Mouse (Mus musculus) CH12.LX (cell line): ENCODE measurements around the gene Pkd1l3. TPM values are rescaled to one million over a fixed set of nuclear protein-coding genes. Genes with fewer than 3 reads are reported as not detected.

Experiments used
- DNase-seq: peaks from one replicate; pipeline ENCODE4 v3.0.0-alpha.2; 2013; ENCODE audit errors: extremely low read depth
- H3K27ac ChIP-seq: 2 replicates; pipeline ENCODE4 v1.5.1; 2012; ENCODE audit warnings: low read depth, mild to moderate bottlenecking, control low read depth, moderate library complexity; ENCODE audit not compliant: insufficient read depth
- H3K27me3 ChIP-seq: replicated peaks from 2 replicates; pipeline ENCODE3; 2012; ENCODE audit warnings: inconsistent platforms
- H3K36me3 ChIP-seq, 2 experiments: replicated peaks in 1 of 2; 2 replicates each; pipeline versions ENCODE3 to v1.6.1; 2012; ENCODE audit warnings: inconsistent platforms in 1 of 2, low read length in 1 of 2, mild to moderate bottlenecking in 1 of 2, mixed read lengths in 1 of 2, moderate library complexity in 1 of 2; ENCODE audit not compliant: control insufficient read depth in 1 of 2, insufficient read depth in 1 of 2
- H3K4me1 ChIP-seq, 2 experiments: 2 replicates each; pipeline ENCODE4 v1.6.1; 2012; ENCODE audit warnings: inconsistent platforms in 1 of 2, moderate library complexity in 1 of 2; ENCODE audit not compliant: insufficient read depth in 2 of 2, control insufficient read depth in 1 of 2
- H3K4me2 ChIP-seq: 2 replicates; pipeline ENCODE4 v1.6.1; 2012; ENCODE audit warnings: low read depth, mild to moderate bottlenecking, control low read depth; ENCODE audit not compliant: poor library complexity, insufficient read depth, severe bottlenecking
- H3K4me3 ChIP-seq, 3 experiments: fragments of 150-350 bp in 1 of 3; sonication (generic) in 1 of 3; replicated peaks in 1 of 3; 2 replicates each; pipeline versions ENCODE3 to v1.5.1; 2011 to 2012; ENCODE audit warnings: low read depth in 2 of 3, low read length in 2 of 3, mild to moderate bottlenecking in 2 of 3, moderate library complexity in 2 of 3, control low read depth in 1 of 3, improper control_type of control experiment in 1 of 3, inconsistent platforms in 1 of 3, mixed read lengths in 1 of 3; ENCODE audit not compliant: poor library complexity in 1 of 3
- H3K79me2 ChIP-seq: replicated peaks from 2 replicates; pipeline ENCODE4 v1.6.1; 2012; ENCODE audit warnings: mild to moderate bottlenecking, moderate library complexity; ENCODE audit not compliant: control insufficient read depth, poor library complexity, insufficient read depth, severe bottlenecking; ENCODE audit errors: extremely low read depth
- H3K9ac ChIP-seq: 2 replicates; pipeline ENCODE4 v1.6.1; 2012; ENCODE audit warnings: low read depth, mild to moderate bottlenecking, control low read depth, moderate library complexity; ENCODE audit not compliant: insufficient read depth
- H3K9me3 ChIP-seq: replicated peaks from 2 replicates; pipeline ENCODE3; 2012; ENCODE audit warnings: low read length, inconsistent platforms, mixed read lengths
- CHD1 ChIP-seq: IDR thresholded peaks from 2 replicates; pipeline ENCODE4 v1.6.1; 2012; ENCODE audit warnings: low read depth, low read length, improper control_type of control experiment, inconsistent platforms
- E2F4 ChIP-seq: IDR thresholded peaks from 2 replicates; pipeline ENCODE4 v1.6.1; 2011; ENCODE audit warnings: low read depth, low read length, improper control_type of control experiment; ENCODE audit not compliant: insufficient replicate concordance
- ELF1 ChIP-seq: IDR thresholded peaks from 2 replicates; pipeline ENCODE4 v1.6.1; 2014; ENCODE audit warnings: low read depth, mild to moderate bottlenecking, inconsistent platforms, low read length, improper control_type of control experiment
- EP300 ChIP-seq: IDR thresholded peaks from 2 replicates; pipeline ENCODE4 v1.6.1; 2011; ENCODE audit warnings: low read length, improper control_type of control experiment
- GABPA ChIP-seq: IDR thresholded peaks from 2 replicates; pipeline ENCODE4 v1.6.1; 2012; ENCODE audit warnings: low read depth, low read length, improper control_type of control experiment, inconsistent platforms; ENCODE audit not compliant: insufficient replicate concordance
- IRF4 ChIP-seq: IDR thresholded peaks from 2 replicates; pipeline ENCODE4 v1.6.1; 2014; ENCODE audit warnings: low read depth, mild to moderate bottlenecking, inconsistent platforms, low read length, improper control_type of control experiment
- JUN ChIP-seq: IDR thresholded peaks from 2 replicates; pipeline ENCODE4 v1.6.1; 2011; ENCODE audit warnings: low read depth, mild to moderate bottlenecking, low read length, improper control_type of control experiment, moderate library complexity; ENCODE audit not compliant: insufficient read depth
- KAT2A ChIP-seq: IDR thresholded peaks from 2 replicates; pipeline ENCODE4 v1.6.1; 2012; ENCODE audit warnings: low read length, improper control_type of control experiment, inconsistent platforms; ENCODE audit not compliant: insufficient replicate concordance
- MAFK ChIP-seq: IDR thresholded peaks from 2 replicates; pipeline ENCODE4 v1.6.1; 2011; ENCODE audit warnings: low read length, improper control_type of control experiment; ENCODE audit not compliant: insufficient replicate concordance
- MAX ChIP-seq: IDR thresholded peaks from 2 replicates; pipeline ENCODE4 v1.6.1; 2011; ENCODE audit warnings: low read length, improper control_type of control experiment
- MAZ ChIP-seq: IDR thresholded peaks from 2 replicates; pipeline ENCODE4 v1.6.1; 2012; ENCODE audit warnings: low read depth, mild to moderate bottlenecking, inconsistent platforms, low read length, improper control_type of control experiment, moderate library complexity
- MEF2A ChIP-seq: IDR thresholded peaks from 2 replicates; pipeline ENCODE4 v1.6.1; 2014; ENCODE audit warnings: low read depth, mild to moderate bottlenecking, inconsistent platforms, low read length, improper control_type of control experiment, borderline replicate concordance
- MYC ChIP-seq: IDR thresholded peaks from 2 replicates; pipeline ENCODE4 v1.6.1; 2011; ENCODE audit warnings: low read depth, mild to moderate bottlenecking, improper control_type of control experiment, low read length
- NELFE ChIP-seq: IDR thresholded peaks from 2 replicates; pipeline ENCODE4 v1.6.1; 2011; ENCODE audit warnings: low read depth, low read length, improper control_type of control experiment
- POLR2A ChIP-seq: IDR thresholded peaks from 2 replicates; pipeline ENCODE4 v1.6.1; 2011; ENCODE audit warnings: low read depth, mild to moderate bottlenecking, improper control_type of control experiment, low read length
- POLR2AphosphoS2 ChIP-seq: IDR thresholded peaks from 2 replicates; pipeline ENCODE4 v1.6.1; 2011; ENCODE audit warnings: low read depth, low read length, improper control_type of control experiment
- RAD21 ChIP-seq: IDR thresholded peaks from 2 replicates; pipeline ENCODE4 v1.6.1; 2011; ENCODE audit warnings: low read depth, mild to moderate bottlenecking, low read length, improper control_type of control experiment, moderate library complexity
- TBP ChIP-seq: conservative IDR thresholded peaks from 2 replicates; pipeline ENCODE4 v1.6.1; 2011; ENCODE audit warnings: low read depth, low read length, improper control_type of control experiment
- TCF12 ChIP-seq: IDR thresholded peaks from 2 replicates; pipeline ENCODE4 v1.6.1; 2014; ENCODE audit warnings: low read depth, mild to moderate bottlenecking, inconsistent platforms, low read length, improper control_type of control experiment
- UBTF ChIP-seq: IDR thresholded peaks from 2 replicates; pipeline ENCODE4 v1.6.1; 2012; ENCODE audit warnings: low read depth, mild to moderate bottlenecking, inconsistent platforms, low read length, improper control_type of control experiment, moderate library complexity
- dilution Hi-C: fragments of 300-500 bp; cut with MboI; formaldehyde crosslinking; loops from 2 replicates; pipeline ENCODE4 v1.14.3; 2020; ENCODE audit warnings: low sequenced_read_pairs; ENCODE audit not compliant: extremely low pct_unique_long_range_greater_than_20kb, extremely low pct_ligation_motif_present
- in situ Hi-C: fragments of 300-500 bp; cut with MboI; formaldehyde crosslinking; loops from 3 replicates; pipeline ENCODE4 v1.14.3; 2019; ENCODE audit warnings: low sequenced_read_pairs, low pct_ligation_motif_present, low pct_unique_long_range_greater_than_20kb, mixed read lengths
- polyA plus RNA-seq: library from polyadenylated mRNA; unstranded; fragments of >175 nt; gene quantifications from 2 replicates; pipeline ENCODE4 v1.2.1, GENCODE M21; 2012; ENCODE audit warnings: low read depth; ENCODE audit not compliant: insufficient read length
- total RNA-seq, 2 experiments: library from RNA; depleted of rRNA; stranded (reverse); fragments of 300-350 nt in 1 of 2; fragments of >200 nt in 1 of 2; gene quantifications; 2 replicates each; pipeline ENCODE4 v1.2.3; 2012 to 2014

Gene Pkd1l3
- total and polyA plus RNA-seq, 3 experiments: 3.5 to 10.0 (median 6.0) TPM

DNA sequence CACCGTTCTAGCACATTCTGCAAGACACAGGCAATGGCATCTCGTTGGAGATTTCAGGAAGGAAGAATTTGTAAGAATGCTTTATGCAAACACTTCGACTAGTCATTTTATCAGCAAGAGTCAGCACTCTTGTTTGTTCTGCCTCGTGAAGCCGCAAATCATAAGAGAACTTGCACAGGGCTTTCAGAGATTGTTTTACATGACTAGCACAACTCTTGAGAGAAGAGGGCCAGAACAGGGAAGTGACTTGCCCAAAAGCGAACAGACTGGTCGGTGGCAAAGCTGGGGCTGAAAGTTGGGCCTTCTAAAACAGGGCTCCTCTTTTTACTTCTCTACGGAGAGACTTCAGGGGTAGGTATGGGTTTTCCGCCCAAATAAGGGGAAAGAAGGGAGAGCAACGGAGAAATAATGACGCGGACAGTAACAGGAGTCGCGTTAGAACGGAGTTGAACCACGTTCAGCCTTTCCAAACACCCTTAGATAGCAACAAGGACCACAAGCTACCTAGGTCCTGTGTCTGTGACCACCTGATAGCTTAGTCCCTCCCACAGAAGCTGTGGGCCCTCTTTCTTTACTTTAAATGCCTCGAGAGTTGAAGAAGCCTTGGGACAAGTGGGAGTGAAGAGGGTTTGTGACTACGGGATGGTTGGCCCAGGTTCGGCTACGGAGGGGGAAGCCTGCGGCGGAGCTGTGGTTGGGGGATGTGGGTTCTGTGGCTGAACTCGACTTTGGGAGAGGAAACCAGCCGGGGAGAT, 90.4 kb downstream of the Pkd1l3 start:
- H3K27me3 ChIP-seq: peaks cover 21% of the 10 kb centered on the region
- peak overlapping the region; percentile 80 for H3K4me2 ChIP-seq
- H3K9me3 ChIP-seq: no peaks in the 10 kb centered on the region
- no peak for TF ChIP-seq EP300
- TF ChIP-seq JUN: no peak
- peak; percentile 20 for DNase-seq
- peaks cover 0 to 18% of the 10 kb centered on the region in 2 experiments for H3K36me3 ChIP-seq
- no peaks in the 10 kb centered on the region for H3K79me2 ChIP-seq
- peaks cover 0 to 20% of the 10 kb centered on the region in 2 experiments; a peak in 2 of 4 replicates for H3K4me1 ChIP-seq
- H3K9ac ChIP-seq: peak overlapping the region; percentile 11; the same call in 1 of the 2 replicates
- dilution Hi-C loops (no loop called here), in situ Hi-C loops (no loop called here)
- H3K4me3 ChIP-seq: peak overlapping the region; percentile 49 to 73 (median 60)
- H3K27ac ChIP-seq: no peak overlapping the region

DNA sequence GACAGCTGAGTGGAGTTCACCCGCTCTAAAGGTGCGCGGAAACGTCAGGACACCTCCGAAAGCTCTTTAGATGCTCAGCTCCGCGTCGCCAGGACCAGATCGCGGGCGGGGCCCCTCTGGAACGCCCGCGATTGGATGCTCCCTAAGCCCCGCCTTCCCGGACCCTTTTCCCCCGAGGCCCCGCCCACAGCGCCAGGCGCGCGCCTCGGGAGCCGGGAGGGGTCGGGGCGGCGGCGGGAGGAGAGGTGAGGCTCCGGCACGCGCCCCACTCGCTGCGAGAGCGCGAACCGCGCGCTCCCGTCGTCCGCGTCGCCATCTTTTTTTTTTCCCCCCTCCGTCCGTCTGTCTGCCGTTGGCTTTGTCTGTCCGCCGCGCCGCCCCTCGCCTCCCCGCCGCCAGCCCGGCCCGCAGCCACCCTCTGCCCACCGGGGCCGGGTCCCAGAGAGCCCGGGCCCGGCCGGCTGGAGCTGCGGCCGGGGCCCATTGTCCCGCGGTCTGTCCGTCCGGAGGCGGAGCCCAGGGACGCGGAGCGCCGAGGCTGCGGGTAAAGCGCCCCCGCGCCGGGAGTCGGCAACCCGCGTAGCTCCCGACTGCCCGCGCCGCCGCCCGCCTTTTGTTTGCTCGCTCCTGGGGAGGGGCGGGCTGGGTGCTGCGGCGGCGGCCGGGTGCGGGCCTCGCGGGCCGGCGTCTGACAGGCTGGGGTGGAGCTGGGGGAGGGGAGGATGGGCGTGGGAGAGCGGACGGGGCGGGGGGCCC, 91.2 kb downstream of the Pkd1l3 start, which contains the start of gene Zfp821:
TSS of gene Zfp821 (plus strand) at position 227 of the 756 bp plus-strand sequence.
- Histone ChIP-seq H3K4me1 (peaks cover 0 to 20% of the 10 kb centered on the region in 2 experiments; a peak in 2 of 4 replicates), H3K36me3 (peaks cover 0 to 23% of the 10 kb centered on the region in 2 experiments), H3K9ac (peak within 1 kb of the TSS; percentile 80), H3K27me3 (peaks cover 21% of the 10 kb centered on the region), H3K9me3 (no peaks in the 10 kb centered on the region), H3K79me2 (no peaks in the 10 kb centered on the region), H3K27ac (no peak within 1 kb of the TSS), H3K4me3 (peak within 1 kb of the TSS; percentile 61 to 77 (median 73)), H3K4me2 (peak within 1 kb of the TSS; percentile 80)
- in situ Hi-C loops: no loop called here
- DNase-seq: peak; percentile 88
- dilution Hi-C loops: no loop called here
- TF ChIP-seq MAZ: peak; percentile 58
- peak; percentile 48 for TF ChIP-seq MAX
- TF ChIP-seq NELFE: no peak
- no peak for TF ChIP-seq GABPA
- 0 out of 2 replicates have a peak, but pooled peaks have one; percentile 52 for TF ChIP-seq E2F4
- TF ChIP-seq RAD21: no peak
- no peak for TF ChIP-seq KAT2A
- TF ChIP-seq TCF12: 0 out of 2 replicates have a peak, but pooled peaks have one; percentile 16
- TF ChIP-seq MYC: no peak
- TF ChIP-seq MEF2A: no peak
- TF ChIP-seq POLR2A: peak; percentile 58
- 0 out of 2 replicates have a peak, but pooled peaks have one; percentile 9 for TF ChIP-seq IRF4
- TF ChIP-seq ELF1: peak; percentile 14; the same call in 1 of the 2 replicates
- 0 out of 2 replicates have a peak, but pooled peaks have one; percentile 26 for TF ChIP-seq TBP
- TF ChIP-seq CHD1: no peak
- TF ChIP-seq MAFK: no peak
- TF ChIP-seq POLR2AphosphoS2: no peak
- TF ChIP-seq UBTF: peak; percentile 49; the same call in 1 of the 2 replicates
